Mouse (Mus musculus) kidney, embryonic 16.5 days (tissue): Measurements from ENCODE around the gene Prcc. TPM values are rescaled to one million over a fixed set of nuclear protein-coding genes. Genes with fewer than 3 reads are reported as not detected.
"Not testable (repeated sequence)": the region's sequence is repeated elsewhere in the genome, so short reads cannot be mapped to it uniquely, and the experiment has no call there.

Source experiments
- ATAC-seq: fragments of 200-750 bp; cut with Nextera tagmentation; 2 replicates; pipeline ENCODE4 v1.8.0; 2017; ENCODE audit warnings: moderate TSS enrichment; ENCODE audit not compliant: low FRiP score, low TSS enrichment
- H3K27ac ChIP-seq: fragments of 300-500 bp; sonication (generic); 2 replicates; pipeline ENCODE4 v1.5.1; 2014; ENCODE audit warnings: low read length
- H3K27me3 ChIP-seq: fragments of 300-500 bp; sonication (generic); 2 replicates; pipeline ENCODE4 v1.6.1; 2014; ENCODE audit warnings: low read length, control low read depth, mixed read lengths; ENCODE audit not compliant: insufficient read depth
- H3K36me3 ChIP-seq: fragments of 300-500 bp; sonication (generic); 2 replicates; pipeline ENCODE4 v1.6.1; 2014; ENCODE audit warnings: low read length, control low read depth, mixed read lengths; ENCODE audit not compliant: insufficient read depth
- H3K4me1 ChIP-seq: fragments of 300-500 bp; sonication (generic); 2 replicates; pipeline ENCODE4 v1.6.1; 2014; ENCODE audit warnings: low read length, control low read depth, mixed read lengths; ENCODE audit not compliant: insufficient read depth
- H3K4me2 ChIP-seq: fragments of 300-500 bp; sonication (generic); replicated peaks from 2 replicates; pipeline ENCODE4 v1.6.1; 2014; ENCODE audit warnings: low read depth, low read length
- H3K4me3 ChIP-seq: fragments of 300-500 bp; sonication (generic); 2 replicates; pipeline ENCODE4 v1.5.1; 2014; ENCODE audit warnings: mild to moderate bottlenecking, low read length
- H3K9ac ChIP-seq: fragments of 300-500 bp; sonication (generic); replicated peaks from 2 replicates; pipeline ENCODE4 v1.6.1; 2014; ENCODE audit warnings: low read length
- H3K9me3 ChIP-seq: fragments of 300-500 bp; sonication (generic); 2 replicates; pipeline ENCODE4 v1.6.1; 2016; ENCODE audit warnings: low read length, control low read depth
- WGBS: fragments of 180-500 bp; shearing (Covaris S2); extraction: QIAGEN DNeasy Blood & Tissue Kit; methylation state at CpG from one replicate; pipeline ENCODE4 v1.1.7; 2014; 5-methylcytosine and 5-hydroxymethylcytosine counted together
- polyA plus RNA-seq: library from polyadenylated mRNA; unstranded; fragments of >200 nt; fragmentation: Nextera tagmentation; extraction: Ambion mirVana; gene quantifications from 2 replicates; pipeline ENCODE4 v1.2.1, GENCODE M21; 2015

Gene Prcc
- polyA plus RNA-seq, 1 experiment from 2014 or later = 13.3 TPM

GRCm38 (mm10) chr3:87891481-87891880 lies 6.1 kb upstream of the Prcc start:
- WGBS = 70% methylated on average over 3 of the region's 3 CpGs
- Histone ChIP-seq H3K27me3 (no peaks in the 10 kb centered on the region), H3K4me1 (no peaks in the 10 kb centered on the region), H3K4me2 (no peak overlapping the region), H3K9ac (no peak overlapping the region), H3K27ac (no peak overlapping the region), H3K4me3 (no peak overlapping the region), H3K9me3 (peaks cover 2% of the 10 kb centered on the region; the same call in 1 of the 2 replicates), H3K36me3 (no peaks in the 10 kb centered on the region)
- ATAC-seq = no peak

GRCm38 (mm10) chr3:87887400-87887799 lies 2.0 kb upstream of the Prcc start:
- 82% methylated on average over 4 of the region's 4 CpGs for WGBS
- not testable (repeated sequence) for H3K27ac ChIP-seq, H3K9me3 ChIP-seq, H3K36me3 ChIP-seq, ATAC-seq, H3K4me2 ChIP-seq, H3K4me3 ChIP-seq, H3K9ac ChIP-seq, H3K27me3 ChIP-seq
- H3K4me1 ChIP-seq = peaks cover 15% of the 10 kb centered on the region

GRCm38 (mm10) chr3:87886416-87886815 lies 1.0 kb upstream of the Prcc start:
- peak overlapping the region; percentile 52 for H3K4me2 ChIP-seq
- no peaks in the 10 kb centered on the region for H3K36me3 ChIP-seq
- peaks cover 2% of the 10 kb centered on the region; the same call in 1 of the 2 replicates for H3K9me3 ChIP-seq
- 83% methylated on average over 6 of the region's 6 CpGs for WGBS
- no peaks in the 10 kb centered on the region for H3K27me3 ChIP-seq
- peak overlapping the region; percentile 63; the same call in 1 of the 2 replicates for H3K9ac ChIP-seq
- H3K27ac ChIP-seq = no peak overlapping the region
- peak overlapping the region; percentile 98 for H3K4me3 ChIP-seq
- peaks cover 15% of the 10 kb centered on the region for H3K4me1 ChIP-seq
- ATAC-seq = no peak

GRCm38 (mm10) chr3:87886004-87886365 lies 577 bp upstream of the Prcc start:
- Histone ChIP-seq H3K9ac (peak overlapping the region; percentile 63), H3K4me3 (peak overlapping the region; percentile 98), H3K4me2 (peak overlapping the region; percentile 52), H3K36me3 (no peaks in the 10 kb centered on the region), H3K27ac (no peak overlapping the region), H3K27me3 (no peaks in the 10 kb centered on the region), H3K9me3 (peaks cover 2% of the 10 kb centered on the region; the same call in 1 of the 2 replicates), H3K4me1 (peaks cover 15% of the 10 kb centered on the region)
- 10% methylated on average over 10 of the region's 10 CpGs for WGBS
- ATAC-seq = no peak; the same call in 1 of the 2 replicates

GRCm38 (mm10) chr3:87884708-87885251 lies 628 bp downstream of the Prcc start:
- Histone ChIP-seq H3K9ac (peak overlapping the region; percentile 94), H3K27ac (peak overlapping the region; percentile 91), H3K4me1 (peaks cover 15% of the 10 kb centered on the region), H3K27me3 (no peaks in the 10 kb centered on the region), H3K9me3 (peaks cover 2% of the 10 kb centered on the region; the same call in 1 of the 2 replicates), H3K4me2 (peak overlapping the region; percentile 89), H3K4me3 (peak overlapping the region; percentile 98), H3K36me3 (peaks cover 11% of the 10 kb centered on the region)
- peak; percentile 27 for ATAC-seq
- WGBS = 0% methylated on average over 21 of the region's 28 CpGs

- no peak overlapping the region for H3K27ac ChIP-seq
- no peak for ATAC-seq
- no peaks in the 10 kb centered on the region for H3K27me3 ChIP-seq
- H3K9me3 ChIP-seq = peaks cover 2% of the 10 kb centered on the region; the same call in 1 of the 2 replicates
- H3K9ac ChIP-seq = peak overlapping the region; percentile 94
- WGBS = 0% methylated on average over 3 of the region's 3 CpGs
- H3K4me2 ChIP-seq = peak overlapping the region; percentile 89
- H3K4me3 ChIP-seq = peak overlapping the region; percentile 98
- H3K4me1 ChIP-seq = peaks cover 15% of the 10 kb centered on the region
- peaks cover 12% of the 10 kb centered on the region for H3K36me3 ChIP-seq
Measured at GRCm38 (mm10) chr3:87884291-87884690, 1.1 kb downstream of the Prcc start.

GRCm38 (mm10) chr3:87877730-87878129 lies 7.7 kb downstream of the Prcc start:
- Histone ChIP-seq H3K36me3 (peaks cover 20% of the 10 kb centered on the region), H3K9ac (no peak overlapping the region), H3K27me3 (no peaks in the 10 kb centered on the region), H3K4me2 (no peak overlapping the region), H3K4me1 (no peaks in the 10 kb centered on the region; the same call in 1 of the 2 replicates), H3K9me3 (no peaks in the 10 kb centered on the region), H3K27ac (no peak overlapping the region), H3K4me3 (no peak overlapping the region)
- 94% methylated on average over 4 of the region's 4 CpGs for WGBS
- no peak for ATAC-seq

GRCm38 (mm10) chr3:87864111-87864510 lies 21.3 kb downstream of the Prcc start:
- ATAC-seq, H3K4me1 ChIP-seq, H3K4me2 ChIP-seq, H3K9me3 ChIP-seq, H3K27me3 ChIP-seq, H3K9ac ChIP-seq, H3K4me3 ChIP-seq, H3K27ac ChIP-seq: not testable (repeated sequence)
- H3K36me3 ChIP-seq = peaks cover 71% of the 10 kb centered on the region
- WGBS = 92% methylated on average over 4 of the region's 4 CpGs

GRCm38 (mm10) chr3:87859813-87860212 lies 25.6 kb downstream of the Prcc start:
- no peak overlapping the region for H3K9ac ChIP-seq
- peak; percentile 65; the same call in 1 of the 2 replicates for ATAC-seq
- peaks cover 7% of the 10 kb centered on the region for H3K4me1 ChIP-seq
- H3K27me3 ChIP-seq = no peaks in the 10 kb centered on the region
- no peak overlapping the region for H3K4me3 ChIP-seq
- H3K4me2 ChIP-seq = no peak overlapping the region
- H3K27ac ChIP-seq = no peak overlapping the region
- peaks cover 64% of the 10 kb centered on the region for H3K36me3 ChIP-seq
- 24% methylated on average over 3 of the region's 3 CpGs for WGBS
- H3K9me3 ChIP-seq = no peaks in the 10 kb centered on the region

- Histone ChIP-seq H3K36me3 (peaks cover 50% of the 10 kb centered on the region), H3K9me3 (no peaks in the 10 kb centered on the region), H3K4me1 (peaks cover 9% of the 10 kb centered on the region), H3K4me2 (no peak overlapping the region), H3K9ac (no peak overlapping the region), H3K4me3 (no peak overlapping the region), H3K27ac (no peak overlapping the region), H3K27me3 (no peaks in the 10 kb centered on the region)
- no peak for ATAC-seq
- WGBS = 92% methylated on average over 8 of the region's 8 CpGs
Measured at GRCm38 (mm10) chr3:87857666-87858065, 27.7 kb downstream of the Prcc start.
